Mouse (Mus musculus) lung, postnatal 25 days (tissue): ENCODE measurements around the gene Unc13a.
A peak's percentile ranks its signal among the peaks of the same experiment; 100 is the strongest.

Experiments used
- DNase-seq: peaks from one replicate; pipeline ENCODE4 v3.0.0; 2022; ENCODE audit warnings: low spot score

Unc13a gene

DNA sequence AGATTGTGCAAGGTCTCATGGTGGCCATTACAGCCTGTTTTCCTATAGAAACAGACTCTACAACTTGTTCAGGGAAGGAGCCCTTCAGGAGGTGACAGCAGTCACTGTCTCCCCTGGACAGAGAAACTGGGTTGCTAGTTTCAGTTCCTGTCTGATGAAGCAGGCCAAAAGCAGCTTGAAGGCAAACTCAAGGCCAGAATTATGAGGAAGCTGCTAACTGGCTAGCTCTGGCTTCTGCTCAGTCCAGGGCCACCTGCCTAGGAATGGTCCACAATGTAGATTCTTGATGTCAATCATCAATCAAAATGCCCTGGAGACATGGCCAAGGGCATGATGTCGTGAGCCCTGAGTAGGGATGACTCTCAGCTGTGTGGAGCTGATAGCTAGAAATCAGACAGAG is 46.5 kb downstream of the Unc13a start:
- peak; percentile 23 for DNase-seq

GRCm38 (mm10) chr8:71619786-71620185 is 51.8 kb downstream of the Unc13a start:
- DNase-seq, result no peak

DNA sequence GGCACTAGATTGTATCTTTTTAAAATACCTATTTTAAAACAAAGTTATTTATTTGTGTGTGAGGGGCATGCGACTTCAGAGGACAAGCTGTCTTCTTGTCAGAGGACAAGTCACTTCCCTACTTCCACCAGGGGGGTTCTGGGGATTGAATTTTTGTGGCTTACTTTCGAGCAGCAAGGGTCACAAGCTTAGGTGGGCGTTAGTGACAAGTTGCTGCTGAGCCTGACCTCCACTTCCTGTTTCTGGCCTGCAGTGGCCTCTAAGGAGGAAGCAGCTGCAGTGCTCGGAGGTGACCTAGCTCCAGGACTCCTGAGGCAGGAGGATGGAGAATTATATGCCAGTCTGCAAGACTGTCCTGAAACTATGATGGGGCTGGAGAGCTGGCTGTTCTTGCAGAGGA is 58.1 kb downstream of the Unc13a start:
- DNase-seq, result peak; percentile 43

DNA sequence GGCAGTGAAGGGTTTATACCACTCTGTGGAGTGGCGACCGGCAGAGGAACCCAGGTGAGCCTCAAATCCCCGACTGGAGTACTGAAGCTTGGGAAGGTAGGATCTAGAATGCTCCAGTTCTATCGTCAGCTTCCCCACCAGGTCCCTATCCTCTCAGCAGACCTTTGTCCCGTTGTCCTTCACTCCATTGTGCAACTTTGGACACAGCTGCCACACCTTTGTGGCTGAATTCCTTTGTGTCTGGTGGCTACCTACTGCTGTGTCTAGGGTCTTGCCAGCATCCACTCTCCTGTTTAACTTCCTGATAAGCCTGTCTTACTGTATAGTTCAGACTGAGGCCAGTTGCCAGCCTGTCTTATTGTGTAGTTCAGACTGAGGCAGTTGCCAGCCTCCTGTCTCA is 59.4 kb downstream of the Unc13a start:
- no peak for DNase-seq

- DNase-seq, result peak; percentile 99
These were observed 60.5 kb downstream of the Unc13a start, which contains the start of gene Colgalt1 for GRCm38 (mm10) chr8:71610822-71611651. Gene Colgalt1, plus strand, starts transcription at chr8:71610998.

- no peak for DNase-seq
These were observed 67.5 kb downstream of the Unc13a start for GRCm38 (mm10) chr8:71604021-71604420.

- DNase-seq, result peak; percentile 92
These were observed 68.8 kb downstream of the Unc13a start for GRCm38 (mm10) chr8:71602666-71603334.

DNA sequence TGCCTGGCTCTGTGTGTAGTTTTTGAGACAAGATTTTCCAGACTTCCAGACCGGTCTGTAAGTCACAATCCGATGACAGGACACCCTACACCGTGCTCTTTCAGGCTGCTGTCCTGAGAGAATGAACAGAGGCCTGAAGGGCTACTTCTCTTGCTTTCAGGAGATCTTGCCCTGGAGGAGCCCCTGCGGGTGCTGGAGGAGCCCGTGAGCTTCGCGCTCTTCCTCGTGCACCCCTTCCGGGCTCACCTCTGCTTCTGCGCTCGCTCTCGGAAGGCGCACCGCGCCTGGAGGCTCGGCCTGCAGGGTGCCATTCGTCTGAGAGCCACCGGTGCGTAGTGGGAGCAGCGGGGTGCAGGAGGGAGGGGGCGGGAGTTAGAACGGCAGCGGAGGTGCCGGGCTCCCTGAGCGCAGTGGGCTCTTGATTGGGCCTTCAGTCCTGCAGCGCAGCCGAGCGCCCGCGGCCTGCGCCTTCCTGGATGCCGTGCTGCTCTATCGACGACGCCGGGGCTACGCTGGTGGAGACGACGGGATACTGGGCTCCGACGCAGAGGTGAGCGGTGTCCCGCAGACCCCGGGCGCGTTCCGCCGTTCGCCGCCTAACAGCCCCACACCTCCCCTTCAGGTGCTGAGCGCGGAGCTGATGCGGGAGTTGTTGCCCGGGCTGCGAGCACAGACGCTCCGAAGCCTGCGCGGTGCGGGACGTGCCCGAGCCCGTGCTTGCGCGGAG is 69.5 kb downstream of the Unc13a start:
- DNase-seq, result no peak

DNA sequence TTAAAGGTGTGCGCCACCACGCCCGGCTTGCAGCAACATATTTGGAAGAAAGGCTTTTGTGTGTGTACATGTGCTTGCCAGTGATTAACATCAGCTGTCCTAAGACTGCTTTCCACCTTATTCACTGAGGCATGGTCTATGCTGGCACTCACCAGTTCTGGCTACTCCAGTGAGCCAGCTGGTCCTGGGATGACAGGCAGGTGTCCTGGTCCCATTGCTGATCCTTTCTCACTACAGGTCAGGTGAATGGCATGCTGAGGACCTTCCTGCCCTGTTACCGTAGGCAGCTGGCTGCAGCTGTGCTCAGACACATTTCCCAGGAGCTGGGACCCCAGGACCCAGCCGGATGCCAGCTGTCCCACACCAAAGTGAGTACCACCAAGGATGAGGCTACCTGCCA is 72.7 kb downstream of the Unc13a start:
- no peak for DNase-seq

DNA sequence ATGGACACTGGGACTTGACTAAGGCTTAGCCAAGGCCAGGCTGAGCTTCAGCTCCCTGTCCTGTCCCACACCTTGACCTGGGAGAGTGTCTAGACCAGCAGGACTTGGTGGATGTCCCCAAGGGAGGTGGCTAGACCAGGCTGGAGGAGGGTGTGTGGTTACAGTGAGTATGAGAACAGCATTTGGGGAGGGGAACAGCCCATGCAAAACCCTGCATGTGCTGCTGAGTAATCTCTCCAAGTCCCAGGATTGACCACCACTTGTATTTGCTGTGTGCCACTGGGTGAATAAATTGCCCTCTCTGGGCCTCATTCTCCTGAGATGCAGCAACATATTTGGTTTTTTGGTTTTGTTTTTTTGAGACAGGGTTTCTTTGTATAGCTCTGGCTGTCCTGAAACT is 73.2 kb downstream of the Unc13a start:
- no peak for DNase-seq

DNA sequence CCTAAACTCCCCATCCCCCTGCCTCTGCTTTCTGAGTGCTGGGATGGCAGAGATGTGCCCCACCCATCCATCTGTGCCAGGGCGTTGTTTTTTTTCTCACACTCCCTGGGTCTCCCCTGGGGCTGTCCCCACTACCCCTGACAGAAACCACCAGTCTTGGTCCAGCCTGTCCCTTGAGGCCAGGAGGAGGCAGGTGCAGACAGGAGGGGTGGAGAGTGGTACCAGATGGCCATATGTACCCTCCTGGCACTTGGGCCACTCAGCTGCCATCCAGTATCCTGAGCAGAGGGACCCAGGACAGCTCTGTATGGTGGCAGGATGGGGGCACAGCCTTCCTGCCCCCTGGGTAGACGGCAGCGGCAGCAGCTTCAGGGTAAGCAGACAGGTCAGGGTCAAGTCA is 74.1 kb downstream of the Unc13a start, which contains the start of gene Fam129c:
Gene Fam129c (plus strand): TSS at position 198 of the 400 bp plus-strand sequence.
- DNase-seq, result no peak

- peak; percentile 28 for DNase-seq
These were observed 74.8 kb downstream of the Unc13a start for GRCm38 (mm10) chr8:71596798-71597197.

DNA sequence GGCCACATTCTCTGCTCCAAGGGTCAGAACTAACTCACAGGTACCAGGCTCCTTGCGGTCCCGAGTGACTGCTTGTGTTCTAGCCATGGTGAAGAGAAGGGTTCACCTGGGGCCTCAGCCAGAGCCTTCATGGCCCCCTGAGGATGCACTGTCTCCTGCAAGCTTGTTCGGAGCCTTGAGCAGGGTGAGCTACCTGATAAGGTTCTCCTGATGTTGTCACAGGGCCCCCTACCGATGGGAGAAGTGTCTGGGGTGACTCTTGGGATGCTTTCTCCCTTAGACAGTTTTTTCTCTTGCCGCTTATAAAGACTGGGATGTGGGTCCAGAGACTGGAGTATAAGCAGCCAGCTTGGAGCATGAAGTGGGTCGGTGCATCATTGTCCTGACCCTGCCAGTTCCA is 75.2 kb downstream of the Unc13a start:
- no peak for DNase-seq

- peak; percentile 86 for DNase-seq
These were observed 75.7 kb downstream of the Unc13a start for GRCm38 (mm10) chr8:71595862-71596261.

GRCm38 (mm10) chr8:71594324-71594722 is 77.2 kb downstream of the Unc13a start:
- no peak for DNase-seq

DNA sequence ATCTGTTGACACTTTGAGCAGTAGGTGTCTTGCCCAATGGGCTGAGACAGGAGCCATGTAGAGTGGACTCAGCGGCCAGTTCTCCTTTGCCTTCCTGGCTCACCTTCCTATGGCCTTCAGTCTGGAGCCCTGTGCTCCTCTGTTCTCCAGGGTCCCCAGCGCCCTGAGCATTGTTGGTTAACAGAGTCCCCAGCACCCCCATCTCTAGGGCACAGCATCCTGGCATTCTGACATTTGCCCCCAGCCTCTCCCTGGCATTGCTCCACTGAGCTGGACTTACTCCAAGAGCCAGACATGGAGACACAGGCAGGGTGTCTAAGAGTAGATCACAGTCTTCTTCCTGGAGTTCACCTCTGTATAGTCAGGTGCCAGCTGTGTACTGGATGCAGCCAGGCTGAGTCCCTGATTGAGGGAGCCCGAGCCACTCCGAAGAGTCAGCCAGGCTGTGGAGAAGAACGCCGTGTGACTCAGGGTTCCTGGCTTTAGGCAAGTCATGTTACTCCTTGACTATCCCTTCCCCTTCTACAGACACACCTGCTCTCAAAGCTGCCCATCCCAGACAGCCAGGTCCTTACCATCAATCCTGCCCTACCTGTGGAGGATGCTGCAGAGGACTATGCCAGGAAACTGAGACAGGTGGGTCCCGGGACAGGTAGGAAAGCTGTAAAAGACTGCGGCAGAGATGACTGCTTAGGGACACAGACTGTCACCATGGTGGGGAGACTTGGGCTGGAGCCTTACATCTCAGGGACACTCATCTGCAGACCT is 77.8 kb downstream of the Unc13a start:
- DNase-seq, result no peak

GRCm38 (mm10) chr8:71592374-71593170 is 79.0 kb downstream of the Unc13a start:
- peak; percentile 70 for DNase-seq

DNA sequence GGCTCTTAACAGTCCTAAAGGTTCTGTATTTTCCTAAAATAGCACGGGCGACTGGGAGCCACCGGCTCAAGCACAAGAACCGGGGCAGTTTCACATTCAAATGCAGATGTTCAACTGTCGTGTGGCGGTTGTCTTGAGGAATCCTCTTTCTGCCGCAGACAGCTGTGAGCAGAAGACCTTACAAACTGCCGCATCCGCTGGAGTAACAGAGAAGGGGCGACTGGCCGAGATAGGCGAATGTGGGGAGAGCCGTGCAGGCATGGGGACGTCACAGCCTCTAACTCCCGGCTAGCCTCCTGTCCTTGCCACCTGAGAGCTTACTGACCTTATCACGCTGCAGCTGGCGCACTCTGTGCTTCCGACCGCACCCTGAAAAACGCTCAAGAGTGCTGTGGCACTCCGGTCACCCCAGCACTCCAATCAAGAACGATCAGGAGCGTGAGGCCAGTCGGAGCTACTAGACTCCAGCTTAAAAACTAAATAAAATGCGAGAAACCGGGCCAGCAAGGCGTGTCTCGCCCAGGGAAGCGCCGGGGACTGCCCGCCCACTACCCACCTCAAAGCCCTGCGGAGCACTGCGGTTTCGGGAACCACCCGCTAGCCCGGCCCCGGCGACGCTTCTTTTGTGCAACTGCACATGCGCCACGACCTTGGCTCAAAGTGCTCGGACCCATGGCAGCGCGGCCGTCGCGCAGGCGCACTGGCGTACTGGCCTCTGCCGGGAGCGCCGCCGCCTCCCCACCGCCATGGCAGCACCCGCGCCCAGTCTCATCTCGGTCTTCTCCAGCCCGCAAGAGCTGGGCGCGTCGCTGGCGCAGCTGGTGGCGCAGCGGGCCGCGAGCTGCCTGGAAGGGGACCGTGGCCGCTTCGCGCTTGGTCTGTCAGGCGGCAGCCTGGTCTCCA is 79.8 kb downstream of the Unc13a start, which contains the start of gene Pgls:
Gene Pgls (plus strand): TSS at position 706 of the 903 bp plus-strand sequence.
- DNase-seq, result peak; percentile 96

DNA sequence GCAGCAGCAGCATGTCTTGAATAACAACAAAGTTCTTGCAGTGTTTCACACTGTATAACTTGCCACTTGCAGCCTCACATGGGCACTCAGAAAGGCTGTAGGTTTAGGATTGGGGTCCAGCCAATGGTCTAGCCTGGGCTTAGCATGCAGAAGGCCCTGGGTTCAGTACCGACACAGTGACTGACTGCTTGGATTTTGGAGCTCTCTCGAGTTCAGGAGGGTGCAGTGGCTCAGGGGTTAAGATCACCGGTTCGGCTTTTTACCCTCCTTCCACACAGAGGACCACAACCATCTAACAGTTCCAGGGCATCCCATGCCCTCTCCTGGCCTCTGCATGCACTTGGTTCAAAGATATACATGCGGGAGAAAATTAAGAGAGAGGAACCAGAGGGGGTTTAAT is 80.5 kb downstream of the Unc13a start:
- no peak for DNase-seq

DNA sequence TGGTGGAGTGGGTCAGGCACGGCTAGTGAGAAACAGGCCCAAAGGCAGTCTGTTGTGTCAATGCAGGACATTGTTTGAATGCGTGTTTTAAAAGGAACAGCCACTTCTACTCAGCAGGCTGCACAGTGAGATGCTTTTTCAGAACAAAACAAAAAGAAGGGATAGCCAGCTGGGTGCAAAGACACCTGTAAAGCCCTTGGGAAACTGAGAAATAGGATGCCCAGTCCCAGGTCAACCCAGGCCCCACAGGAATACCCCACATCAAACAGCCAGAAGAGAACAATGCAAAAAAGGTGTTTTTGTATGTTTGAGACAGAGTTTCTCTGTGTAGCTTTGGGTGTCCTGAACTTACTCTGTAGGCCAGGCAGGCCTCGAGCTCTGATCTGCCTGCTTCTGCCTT is 82.8 kb downstream of the Unc13a start:
- no peak for DNase-seq
